Mouse (Mus musculus): ENCODE results near the gene C87977.
"Not testable (repeated sequence)": the region's sequence is repeated elsewhere in the genome, so short reads cannot be mapped to it uniquely, and the experiment has no call there.

The C87977 gene

DNA sequence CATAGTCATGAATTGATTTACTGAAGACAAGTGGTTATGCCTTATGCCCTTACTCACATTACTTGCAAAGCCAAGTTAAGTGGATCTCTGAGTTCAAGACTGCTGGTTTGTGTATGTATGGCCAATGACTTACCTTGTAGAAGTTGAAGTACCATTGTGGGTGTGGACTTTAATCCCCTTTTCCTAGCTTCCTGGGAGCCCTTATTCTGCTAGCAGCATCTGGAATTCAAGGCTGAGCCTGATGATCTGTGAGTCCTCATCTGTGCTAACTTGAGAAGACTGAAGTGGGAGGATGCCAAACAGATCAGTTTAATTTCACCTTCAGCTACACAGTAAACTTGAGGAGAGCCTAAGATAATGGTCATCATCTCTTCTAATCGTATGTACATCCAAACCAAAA lies at the start of gene C87977:
C87977 (minus strand) TSS at position 101 of the 400 bp plus-strand sequence.
- DNase-seq (ENCODE audit: low spot score) = not testable (repeated sequence)

DNA sequence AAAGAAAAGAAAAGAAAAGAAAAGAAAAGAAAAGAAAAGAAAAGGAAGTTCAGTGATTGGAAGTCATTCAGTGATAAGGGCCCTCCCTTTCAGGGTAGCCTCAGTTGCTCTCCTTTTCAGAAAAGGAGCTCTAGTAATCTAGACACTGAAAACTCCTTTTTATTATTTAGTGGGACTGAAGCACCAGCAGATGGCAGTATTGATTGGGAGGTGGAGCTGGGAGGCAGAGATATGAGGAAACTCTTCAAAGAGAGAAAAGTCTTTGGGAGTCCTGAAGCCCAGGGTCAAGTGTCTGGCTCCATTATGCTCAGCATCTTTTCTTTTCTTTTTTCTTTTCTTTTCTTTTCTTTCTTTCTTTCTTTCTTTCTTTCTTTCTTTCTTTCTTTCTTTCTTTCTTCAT lies 41.6 kb upstream of the C87977 start:
- DNase-seq (ENCODE audit: low spot score) = not testable (repeated sequence)

DNA sequence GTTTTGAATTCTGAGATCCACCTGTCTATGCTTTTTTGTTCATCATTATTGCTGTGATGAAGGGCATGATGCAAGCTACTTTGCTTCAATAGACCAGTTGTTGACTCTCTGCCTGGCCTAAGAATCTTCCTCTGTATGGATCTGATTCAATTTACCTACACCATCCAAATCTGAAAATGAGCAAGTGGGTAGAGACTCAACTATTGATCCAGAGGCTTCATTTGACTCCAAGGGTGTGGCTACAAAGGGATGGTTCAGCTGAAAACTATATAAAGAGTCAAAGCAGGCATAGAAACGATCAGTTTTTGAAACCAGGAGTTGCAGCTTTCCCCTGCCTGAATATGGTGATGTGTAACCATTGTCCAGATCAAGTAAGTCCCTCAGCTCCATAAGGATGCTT lies 22.7 kb downstream of the C87977 start, which contains the start of gene Oog2:
Oog2 (plus strand) TSS at position 301 of the 400 bp plus-strand sequence.
- no peak for DNase-seq (ENCODE audit: low spot score)

DNA sequence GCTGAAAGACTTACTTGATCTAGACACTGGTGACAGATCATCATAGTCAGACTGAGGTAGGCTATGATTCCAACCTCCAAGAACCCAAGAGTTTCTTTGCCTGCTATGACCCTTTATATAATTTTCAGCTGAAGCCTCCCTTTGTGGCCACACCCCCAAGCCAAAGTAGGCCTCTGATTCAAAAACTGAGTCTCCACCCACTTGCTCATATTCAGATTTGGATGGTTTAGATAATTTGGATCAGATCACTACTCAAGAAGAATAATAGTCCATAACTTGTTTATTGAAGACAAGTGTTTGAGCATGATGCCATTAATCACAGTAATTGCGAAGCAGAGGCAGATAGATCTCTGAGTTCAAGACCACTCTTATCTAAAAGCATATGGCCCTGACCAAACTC lies 50.6 kb downstream of the C87977 start, which contains the start of gene Oog3:
Oog3 (minus strand) TSS at position 101 of the 400 bp plus-strand sequence.
- DNase-seq (ENCODE audit: low spot score) = no peak

All from ovary, postnatal 14 days (tissue).